Comparison of ENCODE assay signal across 19 mouse cellular contexts in genomic region chr9:110224273-110224672, GRCm38 (mm10). TPM values are rescaled to one million over a fixed set of nuclear protein-coding genes. Genes with fewer than 3 reads are reported as not detected.
"Had no signal": no experiment of that assay in that cellular context is flagged by ENCODE, and none has a peak within 500 bp of the region (broad histone marks: within the 10 kb centered on the region; RNA-seq: fewer than 3 reads in every experiment).

No protein-coding gene starts in this region.

- H3K9ac ChIP-seq: liver, postnatal 0 days; lung, embryonic 15.5 days; midbrain, embryonic 13.5 days; midbrain, embryonic 15.5 days; neural tube, embryonic 12.5 days; stomach, embryonic 15.5 days had no signal

- DNase-seq: liver, postnatal 0 days; lung, adult 2 months; lung, postnatal 14 days; lung, postnatal 36 days; right cerebral cortex, postnatal 14 days; thymus, adult 2 months; thymus, postnatal 25 days; thymus, postnatal 4 days had no signal

- H3K9me3 ChIP-seq: lung, embryonic 15.5 days; megakaryocyte, embryonic 14.5 days; midbrain, embryonic 13.5 days; midbrain, embryonic 15.5 days; neural tube, embryonic 12.5 days; stomach, embryonic 15.5 days had no signal

- H3K4me3 ChIP-seq: lung, embryonic 15.5 days; megakaryocyte, embryonic 14.5 days; midbrain, embryonic 13.5 days; midbrain, embryonic 15.5 days; neural tube, embryonic 12.5 days; stomach, embryonic 15.5 days had no signal

- H3K27ac ChIP-seq: lung, embryonic 15.5 days; macrophage; midbrain, embryonic 13.5 days; midbrain, embryonic 15.5 days; neural tube, embryonic 12.5 days; stomach, embryonic 15.5 days; stomach, postnatal 0 days had no signal

- H3K4me1 ChIP-seq: lung, embryonic 15.5 days; midbrain, embryonic 13.5 days; midbrain, embryonic 15.5 days; neural tube, embryonic 12.5 days; stomach, embryonic 15.5 days had no signal

- H3K4me2 ChIP-seq: lung, embryonic 15.5 days; midbrain, embryonic 11.5 days; midbrain, embryonic 13.5 days; midbrain, embryonic 15.5 days; neural tube, embryonic 12.5 days; stomach, embryonic 15.5 days had no signal

- H3K27me3 ChIP-seq: lung, embryonic 15.5 days; megakaryocyte, embryonic 14.5 days; midbrain, embryonic 13.5 days; midbrain, embryonic 15.5 days; neural tube, embryonic 12.5 days; stomach, embryonic 15.5 days had no signal

- ATAC-seq: liver, postnatal 0 days; lung, postnatal 0 days; midbrain, embryonic 13.5 days; midbrain, embryonic 15.5 days had no signal

RNA-seq across cellular contexts. Expression of gene Cspg5, which starts 19.3 kb away (rescaled TPM):
- total RNA-seq: monocyte, adult 5-6 weeks had no signal
